Mouse (Mus musculus): ENCODE data around the gene Hells.

- no peak for TF ChIP-seq POLR2A (IDR thresholded peaks at IDR 0.05; ENCODE audit: insufficient read depth, low read length)
- no peak for TF ChIP-seq EP300 (IDR thresholded peaks at IDR 0.05; ENCODE audit: insufficient read depth, low read depth, low read length)
- TF ChIP-seq CTCF (IDR thresholded peaks at IDR 0.05; ENCODE audit: low read depth, low read length) = no peak
Measured at GRCm38 (mm10) chr19:38929471-38930251, 1.1 kb upstream of the Hells start.
